Mouse (Mus musculus) ES-E14 (cell line): ENCODE results near the gene Hsdl2.

Experiments
- CHD2 ChIP-seq: IDR thresholded peaks from 2 replicates; pipeline ENCODE4 v1.6.1; 2014; ENCODE audit warnings: mild to moderate bottlenecking, low read depth, low read length, inconsistent platforms
- HCFC1 ChIP-seq: IDR thresholded peaks from 2 replicates; pipeline ENCODE4 v1.6.1; 2012; ENCODE audit warnings: low read length, inconsistent platforms, borderline replicate concordance; ENCODE audit not compliant: insufficient read depth
- MAFK ChIP-seq: IDR thresholded peaks from 2 replicates; pipeline ENCODE4 v1.6.1; 2014; ENCODE audit warnings: mild to moderate bottlenecking, low read depth, low read length, inconsistent platforms; ENCODE audit not compliant: insufficient read depth
- ZC3H11A ChIP-seq: IDR thresholded peaks from 2 replicates; pipeline ENCODE4 v1.6.1; 2012; ENCODE audit warnings: low read depth, mild to moderate bottlenecking, inconsistent platforms, low read length, borderline replicate concordance
- ZNF384 ChIP-seq: IDR thresholded peaks from 2 replicates; pipeline ENCODE4 v1.6.1; 2012; ENCODE audit warnings: low read depth, low read length, inconsistent platforms

DNA sequence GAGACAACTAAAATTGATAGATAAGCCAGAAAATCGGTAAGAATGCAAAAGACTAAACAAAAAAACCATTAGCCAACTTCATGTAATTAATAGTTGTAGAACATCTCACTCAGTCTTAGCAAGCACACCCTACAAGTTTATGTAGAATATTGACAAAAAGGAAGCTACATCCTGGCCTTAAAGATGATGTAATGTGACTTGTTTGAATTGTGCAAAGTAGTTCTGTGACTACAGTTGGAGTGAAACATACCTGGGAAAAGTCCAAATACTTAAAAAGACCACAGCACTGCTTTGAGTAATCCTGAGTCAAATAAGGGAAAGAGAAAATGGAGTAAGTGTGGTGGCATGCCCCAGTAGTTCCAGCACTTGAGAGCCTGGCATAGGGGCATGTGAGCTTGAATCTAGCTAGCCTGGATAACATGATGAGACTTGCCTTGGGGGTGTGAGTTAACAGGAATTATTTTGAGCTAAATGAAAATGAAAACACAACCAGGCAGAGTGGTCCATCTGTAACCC, 70.9 kb downstream of the Hsdl2 start:
- no peak for TF ChIP-seq CHD2
- no peak for TF ChIP-seq HCFC1
- TF ChIP-seq ZNF384 = no peak
- TF ChIP-seq MAFK = no peak
- TF ChIP-seq ZC3H11A = no peak
